Mouse (Mus musculus) liver, embryonic 12.5 days (tissue): ENCODE data around the gene Olfr695. TPM values are rescaled to one million over a fixed set of nuclear protein-coding genes. Genes with fewer than 3 reads are reported as not detected.

Source experiments
- ATAC-seq: fragments of 200-750 bp; cut with Nextera tagmentation; 2 replicates; pipeline ENCODE4 v1.8.0; 2017; ENCODE audit warnings: moderate number of reproducible peaks, mild to moderate bottlenecking, moderate library complexity
- H3K27ac ChIP-seq: fragments of 300-500 bp; sonication (generic); 2 replicates; pipeline ENCODE4 v1.5.1; 2016; ENCODE audit warnings: mild to moderate bottlenecking
- H3K27me3 ChIP-seq: fragments of 300-500 bp; sonication (generic); replicated peaks from 2 replicates; pipeline ENCODE4 v1.6.1; 2016; ENCODE audit warnings: mild to moderate bottlenecking, moderate library complexity
- H3K36me3 ChIP-seq: fragments of 300-500 bp; sonication (generic); 2 replicates; pipeline ENCODE4 v1.6.1; 2016; ENCODE audit warnings: mild to moderate bottlenecking, moderate library complexity
- H3K4me1 ChIP-seq: fragments of 300-500 bp; sonication (generic); 2 replicates; pipeline ENCODE4 v1.6.1; 2016
- H3K4me2 ChIP-seq: fragments of 300-500 bp; sonication (generic); 2 replicates; pipeline ENCODE4 v1.6.1; 2016; ENCODE audit warnings: mild to moderate bottlenecking, moderate library complexity
- H3K4me3 ChIP-seq: fragments of 300-500 bp; sonication (generic); 2 replicates; pipeline ENCODE4 v1.5.1; 2016; ENCODE audit warnings: mild to moderate bottlenecking, moderate library complexity
- H3K9ac ChIP-seq: fragments of 300-500 bp; sonication (generic); 2 replicates; pipeline ENCODE4 v1.6.1; 2016; ENCODE audit warnings: mild to moderate bottlenecking, moderate library complexity
- H3K9me3 ChIP-seq: fragments of 300-500 bp; sonication (generic); replicated peaks from 2 replicates; pipeline ENCODE4 v1.6.1; 2016; ENCODE audit warnings: mild to moderate bottlenecking, moderate library complexity
- WGBS: fragments of 180-500 bp; shearing (Covaris S2); methylation state at CpG from one replicate; pipeline ENCODE4 v1.1.7; 2016; ENCODE audit not compliant: insufficient replicate concordance; 5-methylcytosine and 5-hydroxymethylcytosine counted together
- polyA plus RNA-seq: library from polyadenylated mRNA; unstranded; fragments of >200 nt; fragmentation: Nextera tagmentation; extraction: Ambion mirVana; gene quantifications from 2 replicates; pipeline ENCODE4 v1.2.1, GENCODE M21; 2016

The Olfr695 gene
- polyA plus RNA-seq, 1 experiment from 2014 or later = not detected

DNA sequence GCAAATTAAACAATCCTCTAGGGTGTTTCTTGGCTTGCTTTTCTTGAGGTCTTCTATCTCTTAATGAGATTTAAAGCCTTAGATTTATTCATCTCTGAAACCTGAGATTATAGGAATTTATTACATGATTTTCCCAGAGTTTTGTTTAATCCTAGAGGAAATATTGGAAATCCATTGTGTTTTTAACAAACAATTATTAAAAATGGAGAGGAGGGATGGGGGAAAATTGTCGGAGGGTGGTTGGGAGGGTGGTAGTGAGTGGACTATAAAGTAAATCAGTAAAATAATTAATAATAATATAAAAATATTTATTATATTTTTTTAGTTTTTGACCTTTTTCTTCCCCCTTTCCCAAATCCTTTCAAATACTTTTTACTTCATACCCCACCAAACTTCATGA, 24.5 kb downstream of the Olfr695 start, which contains the start of gene Olfr694:
Gene Olfr694, minus strand, starts transcription at position 101 of the 400 bp plus-strand sequence.
- 86% methylated on average over 1 of the region's 1 CpGs for WGBS
- Histone ChIP-seq H3K36me3 (no peaks in the 10 kb centered on the region), H3K27ac (no peak within 1 kb of the TSS), H3K9ac (no peak within 1 kb of the TSS), H3K9me3 (no peaks in the 10 kb centered on the region), H3K4me1 (no peaks in the 10 kb centered on the region), H3K4me3 (no peak within 1 kb of the TSS), H3K4me2 (no peak within 1 kb of the TSS), H3K27me3 (no peaks in the 10 kb centered on the region)
- no peak for ATAC-seq

DNA sequence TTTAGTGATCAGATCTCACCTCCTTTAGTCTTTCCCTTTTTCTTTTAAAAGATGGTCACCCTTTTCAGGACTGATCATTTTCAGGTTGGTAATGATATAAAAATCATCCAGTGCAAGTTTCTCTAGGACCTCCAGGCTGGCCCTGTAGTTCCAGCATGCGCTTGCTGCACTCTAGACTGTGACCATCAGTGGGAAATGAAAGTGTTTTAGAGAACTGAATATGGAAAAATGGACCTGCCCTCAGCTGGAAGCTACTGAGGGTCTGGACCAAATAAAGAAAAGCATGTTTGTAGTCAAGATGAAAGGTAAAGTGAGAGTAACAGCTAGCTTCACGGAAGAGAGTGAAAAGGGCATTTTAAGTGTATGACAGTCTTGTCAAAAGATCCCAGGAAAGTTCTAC, 30.8 kb downstream of the Olfr695 start:
- H3K9me3 ChIP-seq = no peaks in the 10 kb centered on the region
- H3K4me1 ChIP-seq = no peaks in the 10 kb centered on the region
- H3K36me3 ChIP-seq = no peaks in the 10 kb centered on the region
- H3K4me2 ChIP-seq = no peak overlapping the region
- H3K27ac ChIP-seq = no peak overlapping the region
- WGBS = 77% methylated on average over 2 of the region's 2 CpGs
- no peak for ATAC-seq
- no peak overlapping the region for H3K9ac ChIP-seq
- no peaks in the 10 kb centered on the region for H3K27me3 ChIP-seq
- H3K4me3 ChIP-seq = no peak overlapping the region

DNA sequence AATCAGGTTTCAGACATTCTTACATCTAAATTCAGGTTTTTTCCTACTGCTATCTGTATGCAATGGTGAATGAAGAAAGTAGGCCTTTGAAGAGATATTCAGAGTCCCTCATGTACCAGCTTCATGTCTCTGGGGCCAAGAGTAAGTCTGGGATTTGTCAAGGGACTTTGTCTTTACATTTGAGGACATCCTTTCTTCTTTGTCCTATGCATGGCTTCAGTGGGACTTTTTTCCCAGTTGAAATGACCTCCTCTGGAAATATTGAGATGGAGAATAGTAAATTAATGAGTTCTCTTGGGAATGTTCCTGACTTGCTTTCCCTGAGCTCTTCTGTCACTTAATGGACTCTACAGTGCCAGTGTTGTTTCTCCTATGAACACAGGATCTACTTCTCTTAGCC, 35.7 kb downstream of the Olfr695 start, which contains the start of gene Olfr693:
Gene Olfr693, minus strand, starts transcription at position 101 of the 400 bp plus-strand sequence.
- H3K4me3 ChIP-seq = no peak within 1 kb of the TSS
- H3K27me3 ChIP-seq = no peaks in the 10 kb centered on the region
- H3K4me2 ChIP-seq = no peak within 1 kb of the TSS
- H3K9me3 ChIP-seq = no peaks in the 10 kb centered on the region
- H3K27ac ChIP-seq = no peak within 1 kb of the TSS
- H3K36me3 ChIP-seq = no peaks in the 10 kb centered on the region
- H3K4me1 ChIP-seq = no peaks in the 10 kb centered on the region
- no peak for ATAC-seq
- no peak within 1 kb of the TSS for H3K9ac ChIP-seq

Other genes with a start within 250 kb of the Olfr695 start
- not detected in 2 replicates for gene Olfr693, start 35.8 kb downstream of the Olfr695 start, polyA plus RNA-seq
- gene Olfr694, start 24.6 kb downstream of the Olfr695 start, polyA plus RNA-seq = not detected in 2 replicates
- not detected in 2 replicates for gene Olfr697, start 26.0 kb upstream of the Olfr695 start, polyA plus RNA-seq
- gene Olfr698, start 39.0 kb upstream of the Olfr695 start, polyA plus RNA-seq = not detected in 2 replicates
- gene Olfr699, start 76.8 kb upstream of the Olfr695 start, polyA plus RNA-seq = not detected in 2 replicates
- gene Olfr700, start 92.4 kb upstream of the Olfr695 start, polyA plus RNA-seq = not detected in 2 replicates
- 0.02 TPM in 1 of 2 replicates, not detected in the other for gene Olfr701, start 97.7 kb upstream of the Olfr695 start, polyA plus RNA-seq
- gene Olfr702, start 117.5 kb upstream of the Olfr695 start, polyA plus RNA-seq = not detected in 2 replicates
- gene Olfr703, start 127.0 kb upstream of the Olfr695 start, polyA plus RNA-seq = not detected in 2 replicates
- not detected in 2 replicates for gene Olfr704, start 146.8 kb upstream of the Olfr695 start, polyA plus RNA-seq
- not detected in 2 replicates for gene Olfr705, start 160.5 kb upstream of the Olfr695 start, polyA plus RNA-seq
- not detected in 2 replicates for gene Olfr706, start 171.8 kb upstream of the Olfr695 start, polyA plus RNA-seq
- gene Olfr707, start 184.8 kb upstream of the Olfr695 start, polyA plus RNA-seq = not detected in 2 replicates
- gene Olfr1532-ps1, start 191.6 kb upstream of the Olfr695 start, polyA plus RNA-seq = not detected in 2 replicates
- gene Olfr709-ps1, start 215.8 kb upstream of the Olfr695 start, polyA plus RNA-seq = not detected in 2 replicates
- not detected in 2 replicates for gene Olfr710, start 231.9 kb upstream of the Olfr695 start, polyA plus RNA-seq
- gene Olfr6, start 247.5 kb upstream of the Olfr695 start, polyA plus RNA-seq = not detected in 2 replicates